ENCODE assay signal across 12 mouse cellular contexts in the genomic region with DNA sequence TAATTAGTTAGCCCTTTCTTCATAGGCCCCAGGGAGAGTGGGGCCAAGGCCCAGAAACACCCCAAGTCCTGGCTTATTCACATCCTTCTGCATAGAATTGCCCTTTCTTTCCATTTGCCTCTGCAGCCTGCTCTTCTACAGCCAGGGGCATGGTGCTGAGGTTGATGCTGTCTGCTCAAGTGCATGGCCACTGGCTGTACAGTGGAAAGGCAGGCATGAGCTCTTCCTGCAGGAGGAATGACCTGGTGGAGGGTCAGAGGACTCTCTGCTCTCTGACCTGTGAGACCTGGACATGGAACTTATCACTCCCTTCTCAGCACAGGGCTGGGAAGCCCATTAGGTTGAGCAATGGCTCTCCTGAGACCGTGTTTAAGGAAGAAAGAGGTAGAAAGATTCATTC. TPM values are rescaled to one million over a fixed set of nuclear protein-coding genes. Genes with fewer than 3 reads are reported as not detected.
DNase-seq lines count a peak whose midpoint lies in the region; ATAC-seq and TF ChIP-seq lines count a peak whose summit lies in the region.
"Had no signal": no experiment of that assay in that cellular context is flagged by ENCODE, and none has a peak within 500 bp of the region (broad histone marks: within the 10 kb centered on the region; RNA-seq: fewer than 3 reads in every experiment).

No protein-coding gene starts in this region.

- intact Hi-C loops in gastrocnemius, postnatal 36 days (cut with DNase I), result no loop called here

- no peak overlapping the region for H3K9ac ChIP-seq in intestine, embryonic 15.5 days
- H3K9ac ChIP-seq in liver, embryonic 13.5 days, result no peak overlapping the region
- H3K9ac ChIP-seq: lung, embryonic 15.5 days had no signal

- no peaks in the 10 kb centered on the region for H3K9me3 ChIP-seq in intestine, embryonic 15.5 days
- H3K9me3 ChIP-seq in liver, embryonic 13.5 days (replicated peaks), result no peaks in the 10 kb centered on the region
- H3K9me3 ChIP-seq: lung, embryonic 15.5 days had no signal

- 0 out of 2 replicates have a peak, but pooled peaks have one; percentile 0 for TF ChIP-seq CTCF in lung, adult 2 months (IDR thresholded peaks at IDR 0.05; ENCODE audit: insufficient read depth, low read length)

- ATAC-seq in intestine, embryonic 15.5 days, result peak; percentile 31; the same call in 1 of the 2 replicates
- ATAC-seq in liver, embryonic 13.5 days (ENCODE audit: low read depth), result peak; percentile 56
- ATAC-seq in granulocyte monocyte progenitor cell, adult 5-6 weeks (replicated peaks; ENCODE audit: poor library complexity, severe bottlenecking), result no peak

- DNase-seq in lung, adult 2 months, result no peak
- DNase-seq in lung, postnatal 25 days (ENCODE audit: low spot score), result no peak
- DNase-seq in liver, embryonic 13.5 days, result no peak
- no peak for DNase-seq in gastrocnemius, postnatal 36 days
- no peak for DNase-seq in adrenal gland, postnatal 14 days
- DNase-seq: cerebellum, adult 11-12 months; cerebellum, postnatal 36 days; right cerebral cortex, adult 18-20 months; thymus, postnatal 4 days had no signal

- H3K27me3 ChIP-seq in intestine, embryonic 15.5 days (replicated peaks), result no peaks in the 10 kb centered on the region
- H3K27me3 ChIP-seq in liver, embryonic 13.5 days, result no peaks in the 10 kb centered on the region
- H3K27me3 ChIP-seq: lung, embryonic 15.5 days had no signal

- H3K4me3 ChIP-seq in lung, adult 2 months (replicated peaks; ENCODE audit: extremely low read depth, low read depth, low read length), result no peak overlapping the region
- no peak overlapping the region for H3K4me3 ChIP-seq in intestine, embryonic 15.5 days (replicated peaks)
- H3K4me3 ChIP-seq in liver, embryonic 13.5 days (replicated peaks), result no peak overlapping the region
- H3K4me3 ChIP-seq: lung, embryonic 15.5 days had no signal

- H3K27ac ChIP-seq in intestine, embryonic 15.5 days, result no peak overlapping the region
- peak overlapping the region; percentile 43; the same call in 1 of the 2 replicates for H3K27ac ChIP-seq in liver, embryonic 13.5 days
- H3K27ac ChIP-seq: lung, embryonic 15.5 days had no signal

- no peak overlapping the region for H3K4me2 ChIP-seq in intestine, embryonic 15.5 days (replicated peaks)
- H3K4me2 ChIP-seq in liver, embryonic 13.5 days, result no peak overlapping the region
- H3K4me2 ChIP-seq: lung, embryonic 15.5 days had no signal

- 85% methylated on average over 1 of the region's 1 CpGs for WGBS in lung, adult 2 months
- 72% methylated on average over 1 of the region's 1 CpGs for WGBS in intestine, embryonic 15.5 days
- WGBS in liver, embryonic 13.5 days (ENCODE audit: insufficient replicate concordance), result 45% methylated on average over 1 of the region's 1 CpGs

- no peaks in the 10 kb centered on the region for H3K36me3 ChIP-seq in intestine, embryonic 15.5 days
- H3K36me3 ChIP-seq in liver, embryonic 13.5 days, result no peaks in the 10 kb centered on the region
- H3K36me3 ChIP-seq: lung, embryonic 15.5 days had no signal

- no peak for TF ChIP-seq POLR2A in lung, adult 2 months (IDR thresholded peaks at IDR 0.05; ENCODE audit: borderline replicate concordance, extremely low read depth, low read depth, low read length)

- H3K4me1 ChIP-seq in lung, adult 2 months (ENCODE audit: control insufficient read depth, insufficient read depth, low read length), result no peaks in the 10 kb centered on the region
- H3K4me1 ChIP-seq in intestine, embryonic 15.5 days (replicated peaks), result no peaks in the 10 kb centered on the region; the same call in 1 of the 2 replicates
- peaks cover 8% of the 10 kb centered on the region; the same call in 1 of the 2 replicates for H3K4me1 ChIP-seq in liver, embryonic 13.5 days (replicated peaks)
- H3K4me1 ChIP-seq: lung, embryonic 15.5 days had no signal

RNA-seq across cellular contexts. Expression of a gene that starts 35.8 kb away (rescaled TPM):
- 19.9 and 21.6 TPM in 2 replicates for polyA plus RNA-seq in lung, adult 2 months (2012; rRNA removed)
- 6.9 and 7.2 TPM in 2 replicates for polyA plus RNA-seq in intestine, embryonic 15.5 days (2015; fragmentation: Nextera tagmentation; extraction: Ambion mirVana)
- polyA plus RNA-seq in liver, embryonic 13.5 days (2015; fragmentation: Nextera tagmentation; extraction: Ambion mirVana), result 2.1 and 2.8 TPM in 2 replicates
- 5.2 and 7.0 TPM in 2 replicates for total RNA-seq in granulocyte monocyte progenitor cell, adult 5-6 weeks (2014; fragmentation: Nextera tagmentation)
- 1.5 and 1.9 TPM in 2 replicates for total RNA-seq in granulocyte monocyte progenitor cell, adult 5-6 weeks (2017)
- 10 to 100 TPM; 11.1 to 14.2 TPM for total RNA-seq in gastrocnemius, postnatal 36 days (2021)
- 11.6 and 12.5 TPM in 2 replicates for total RNA-seq in adrenal gland, postnatal 14 days (2021)

RNA-seq across cellular contexts. Expression of a gene that starts 58.7 kb away (rescaled TPM):
- 2.3 and 4.3 TPM in 2 replicates for polyA plus RNA-seq in lung, adult 2 months (2012; rRNA removed)
- polyA plus RNA-seq in intestine, embryonic 15.5 days (2015; fragmentation: Nextera tagmentation; extraction: Ambion mirVana), result 8.6 and 12.7 TPM in 2 replicates
- 3.3 and 4.3 TPM in 2 replicates for polyA plus RNA-seq in liver, embryonic 13.5 days (2015; fragmentation: Nextera tagmentation; extraction: Ambion mirVana)
- 44.0 and 52.0 TPM in 2 replicates for total RNA-seq in granulocyte monocyte progenitor cell, adult 5-6 weeks (2014; fragmentation: Nextera tagmentation)
- total RNA-seq in granulocyte monocyte progenitor cell, adult 5-6 weeks (2017), result 31.9 and 34.1 TPM in 2 replicates
- 1 to 10 TPM; 5.5 to 7.4 TPM for total RNA-seq in gastrocnemius, postnatal 36 days (2021)
- 22.1 and 27.9 TPM in 2 replicates for total RNA-seq in adrenal gland, postnatal 14 days (2021)
